Mouse (Mus musculus): ENCODE results near the gene Vmp1. TPM values are rescaled to one million over a fixed set of nuclear protein-coding genes. Genes with fewer than 3 reads are reported as not detected.

Vmp1 gene
- total RNA-seq, 1 experiment = 107 TPM

- H3K4me3 ChIP-seq (ENCODE audit: insufficient read depth in 1 of 2, low read depth in 1 of 2, low read length in 2 of 2, poor library complexity in 1 of 2, severe bottlenecking in 1 of 2) = no peak overlapping the region
Measured at GRCm38 (mm10) chr11:86568425-86568824, 115.2 kb downstream of the Vmp1 start.

GRCm38 (mm10) chr11:86558258-86558657 lies 125.4 kb downstream of the Vmp1 start:
- in situ Hi-C loops (cut with MboI; ENCODE audit: low sequenced_read_pairs in 2 of 2, unreplicated experiment in 2 of 2) = no loop called here
- H3K36me3 ChIP-seq (ENCODE audit: control insufficient read depth, insufficient read depth, low read length, poor library complexity, severe bottlenecking) = no peaks in the 10 kb centered on the region; the same call in 1 of the 2 replicates
- no peak overlapping the region for H3K4me3 ChIP-seq (ENCODE audit: insufficient read depth in 1 of 2, low read depth in 1 of 2, low read length in 2 of 2, poor library complexity in 1 of 2, severe bottlenecking in 1 of 2)
- H3K27ac ChIP-seq (ENCODE audit: insufficient read depth, low read depth, low read length, poor library complexity, severe bottlenecking) = no peak overlapping the region
- peaks cover 0 to 5% of the 10 kb centered on the region in 2 experiments; a peak in 1 of 4 replicates for H3K4me1 ChIP-seq (ENCODE audit: control insufficient read depth in 2 of 2, insufficient read depth in 2 of 2, low read length in 2 of 2, poor library complexity in 1 of 2)
- TF ChIP-seq MAFK (IDR thresholded peaks at IDR 0.05; ENCODE audit: insufficient read depth, low read depth, low read length) (no peak), ZC3H11A (IDR thresholded peaks at IDR 0.05; ENCODE audit: borderline replicate concordance, low read depth, low read length) (no peak), HCFC1 (IDR thresholded peaks at IDR 0.05; ENCODE audit: borderline replicate concordance, insufficient read depth, low read length) (no peak), CHD2 (IDR thresholded peaks at IDR 0.05; ENCODE audit: low read depth, low read length) (no peak)
- H3K9me3 ChIP-seq (ENCODE audit: control insufficient read depth, insufficient read depth, low read depth, low read length) = no peaks in the 10 kb centered on the region
- DNase-seq (ENCODE audit: low read depth, low spot score) = no peak
- no peak overlapping the region for H3K9ac ChIP-seq (ENCODE audit: insufficient read depth, low read depth, low read length, poor library complexity, severe bottlenecking)

More at GRCm38 (mm10) chr11:86568425-86568824, 115.2 kb downstream of the Vmp1 start:
- Histone ChIP-seq H3K27ac (ENCODE audit: insufficient read depth, low read depth, low read length, poor library complexity, severe bottlenecking) (no peak overlapping the region), H3K9ac (ENCODE audit: insufficient read depth, low read depth, low read length, poor library complexity, severe bottlenecking) (no peak overlapping the region), H3K36me3 (ENCODE audit: control insufficient read depth, insufficient read depth, low read length, poor library complexity, severe bottlenecking) (no peaks in the 10 kb centered on the region), H3K9me3 (ENCODE audit: control insufficient read depth, insufficient read depth, low read depth, low read length) (no peaks in the 10 kb centered on the region), H3K4me1 (ENCODE audit: control insufficient read depth in 2 of 2, insufficient read depth in 2 of 2, low read length in 2 of 2, poor library complexity in 1 of 2) (peaks cover 2 to 5% of the 10 kb centered on the region in 2 experiments; a peak in 2 of 4 replicates)
- in situ Hi-C loops (cut with MboI; ENCODE audit: low sequenced_read_pairs in 2 of 2, unreplicated experiment in 2 of 2) = loop anchor here in 1 of 2 experiments (5.0 kb wide), 1 partner anchor 84 kb away; no protein-coding TSS in a partner anchor
- TF ChIP-seq ZC3H11A (IDR thresholded peaks at IDR 0.05; ENCODE audit: borderline replicate concordance, low read depth, low read length) = 0 out of 2 replicates have a peak, but pooled peaks have one; percentile 45
- TF ChIP-seq MAFK (IDR thresholded peaks at IDR 0.05; ENCODE audit: insufficient read depth, low read depth, low read length) = no peak
- DNase-seq (ENCODE audit: low read depth, low spot score) = no peak

GRCm38 (mm10) chr11:86553525-86553924 lies 130.1 kb downstream of the Vmp1 start:
- no peaks in the 10 kb centered on the region; the same call in 1 of the 2 replicates for H3K36me3 ChIP-seq (ENCODE audit: control insufficient read depth, insufficient read depth, low read length, poor library complexity, severe bottlenecking)
- TF ChIP-seq ZNF384 (IDR thresholded peaks at IDR 0.05; ENCODE audit: low read depth, low read length) = no peak
- in situ Hi-C loops (cut with MboI; ENCODE audit: low sequenced_read_pairs in 2 of 2, unreplicated experiment in 2 of 2) = no loop called here

GRCm38 (mm10) chr11:86547412-86547811 lies 136.2 kb downstream of the Vmp1 start:
- H3K4me1 ChIP-seq (ENCODE audit: control insufficient read depth in 2 of 2, insufficient read depth in 2 of 2, low read length in 2 of 2, poor library complexity in 1 of 2) = no peaks in the 10 kb centered on the region; a peak in 1 of 4 replicates
- H3K4me3 ChIP-seq (ENCODE audit: insufficient read depth in 1 of 2, low read depth in 1 of 2, low read length in 2 of 2, poor library complexity in 1 of 2, severe bottlenecking in 1 of 2) = no peak overlapping the region
- H3K36me3 ChIP-seq (ENCODE audit: control insufficient read depth, insufficient read depth, low read length, poor library complexity, severe bottlenecking) = no peaks in the 10 kb centered on the region; the same call in 1 of the 2 replicates
- DNase-seq (ENCODE audit: low read depth, low spot score) = peak; percentile 40
- H3K9ac ChIP-seq (ENCODE audit: insufficient read depth, low read depth, low read length, poor library complexity, severe bottlenecking) = no peak overlapping the region
- no peak for TF ChIP-seq ZC3H11A (IDR thresholded peaks at IDR 0.05; ENCODE audit: borderline replicate concordance, low read depth, low read length)
- TF ChIP-seq CHD2 (IDR thresholded peaks at IDR 0.05; ENCODE audit: low read depth, low read length) = no peak
- no peak for TF ChIP-seq ZNF384 (IDR thresholded peaks at IDR 0.05; ENCODE audit: low read depth, low read length)
- no peak for TF ChIP-seq HCFC1 (IDR thresholded peaks at IDR 0.05; ENCODE audit: borderline replicate concordance, insufficient read depth, low read length)
- no peak for TF ChIP-seq MAFK (IDR thresholded peaks at IDR 0.05; ENCODE audit: insufficient read depth, low read depth, low read length)
- in situ Hi-C loops (cut with MboI; ENCODE audit: low sequenced_read_pairs in 2 of 2, unreplicated experiment in 2 of 2) = no loop called here
- no peak overlapping the region for H3K27ac ChIP-seq (ENCODE audit: insufficient read depth, low read depth, low read length, poor library complexity, severe bottlenecking)
- H3K9me3 ChIP-seq (ENCODE audit: control insufficient read depth, insufficient read depth, low read depth, low read length) = no peaks in the 10 kb centered on the region

More at GRCm38 (mm10) chr11:86553525-86553924, 130.1 kb downstream of the Vmp1 start:
- Histone ChIP-seq H3K9ac (ENCODE audit: insufficient read depth, low read depth, low read length, poor library complexity, severe bottlenecking) (no peak overlapping the region), H3K4me1 (ENCODE audit: control insufficient read depth in 2 of 2, insufficient read depth in 2 of 2, low read length in 2 of 2, poor library complexity in 1 of 2) (no peaks in the 10 kb centered on the region), H3K4me3 (ENCODE audit: insufficient read depth in 1 of 2, low read depth in 1 of 2, low read length in 2 of 2, poor library complexity in 1 of 2, severe bottlenecking in 1 of 2) (no peak overlapping the region), H3K9me3 (ENCODE audit: control insufficient read depth, insufficient read depth, low read depth, low read length) (no peaks in the 10 kb centered on the region), H3K27ac (ENCODE audit: insufficient read depth, low read depth, low read length, poor library complexity, severe bottlenecking) (no peak overlapping the region)
- no peak for DNase-seq (ENCODE audit: low read depth, low spot score)

- no peaks in the 10 kb centered on the region for H3K9me3 ChIP-seq (ENCODE audit: control insufficient read depth, insufficient read depth, low read depth, low read length)
- H3K9ac ChIP-seq (ENCODE audit: insufficient read depth, low read depth, low read length, poor library complexity, severe bottlenecking) = peak overlapping the region; percentile 47; the same call in 1 of the 2 replicates
- no peak overlapping the region for H3K27ac ChIP-seq (ENCODE audit: insufficient read depth, low read depth, low read length, poor library complexity, severe bottlenecking)
- peak overlapping the region; percentile 70 to 76; a peak in 3 of 4 replicates for H3K4me3 ChIP-seq (ENCODE audit: insufficient read depth in 1 of 2, low read depth in 1 of 2, low read length in 2 of 2, poor library complexity in 1 of 2, severe bottlenecking in 1 of 2)
- H3K4me1 ChIP-seq (ENCODE audit: control insufficient read depth in 2 of 2, insufficient read depth in 2 of 2, low read length in 2 of 2, poor library complexity in 1 of 2) = no peaks in the 10 kb centered on the region; a peak in 1 of 4 replicates
- H3K36me3 ChIP-seq (ENCODE audit: control insufficient read depth, insufficient read depth, low read length, poor library complexity, severe bottlenecking) = no peaks in the 10 kb centered on the region; the same call in 1 of the 2 replicates
- in situ Hi-C loops (cut with MboI; ENCODE audit: low sequenced_read_pairs in 2 of 2, unreplicated experiment in 2 of 2) = no loop called here
- TF ChIP-seq CHD2 (IDR thresholded peaks at IDR 0.05; ENCODE audit: low read depth, low read length) (no peak), MAFK (IDR thresholded peaks at IDR 0.05; ENCODE audit: insufficient read depth, low read depth, low read length) (no peak)
- DNase-seq (ENCODE audit: low read depth, low spot score) = no peak
Measured at GRCm38 (mm10) chr11:86545556-86545955, 138.1 kb downstream of the Vmp1 start.

All from ES-E14 (cell line).